Mouse (Mus musculus): ENCODE measurements around the gene 4930550C14Rik. TPM values are rescaled to one million over a fixed set of nuclear protein-coding genes. Genes with fewer than 3 reads are reported as not detected.

4930550C14Rik gene
- polyA plus RNA-seq, 1 experiment from 2014 or later = 1.1 TPM

Small RNA genes within 50 kb of the gene (microRNA-seq; reads per million reads assigned to microRNA genes)
- gene Mir130c = not detected

Other genes with a start within 250 kb of the 4930550C14Rik start
- gene Ddx10, start 154.3 kb upstream of the 4930550C14Rik start, polyA plus RNA-seq (2015; fragmentation: Nextera tagmentation; extraction: Ambion mirVana) = 24.1 and 25.2 TPM in 2 replicates
- gene Exph5, start 100.7 kb upstream of the 4930550C14Rik start, polyA plus RNA-seq (2015; fragmentation: Nextera tagmentation; extraction: Ambion mirVana) = 9.1 and 9.9 TPM in 2 replicates
- gene Kdelc2, start 18.3 kb upstream of the 4930550C14Rik start, polyA plus RNA-seq (2015; fragmentation: Nextera tagmentation; extraction: Ambion mirVana) = 33.5 and 33.7 TPM in 2 replicates
- gene Atm, start 134.4 kb downstream of the 4930550C14Rik start, polyA plus RNA-seq (2015; fragmentation: Nextera tagmentation; extraction: Ambion mirVana) = 10.9 and 13.1 TPM in 2 replicates
- gene Npat, start 134.7 kb downstream of the 4930550C14Rik start, polyA plus RNA-seq (2015; fragmentation: Nextera tagmentation; extraction: Ambion mirVana) = 16.9 and 17.2 TPM in 2 replicates
- gene Acat1, start 208.1 kb downstream of the 4930550C14Rik start, polyA plus RNA-seq (2015; fragmentation: Nextera tagmentation; extraction: Ambion mirVana) = 120 and 141 TPM in 2 replicates

Data from stomach, embryonic 16.5 days (tissue).